Mouse (Mus musculus) limb, embryonic 13.5 days (tissue): Measurements from ENCODE around the gene Camkk2. TPM values are rescaled to one million over a fixed set of nuclear protein-coding genes. Genes with fewer than 3 reads are reported as not detected.

Experiments
- ATAC-seq: fragments of 200-750 bp; cut with Nextera tagmentation; 2 replicates; pipeline ENCODE4 v1.8.0; 2017; ENCODE audit warnings: low read depth, moderate number of reproducible peaks, moderate TSS enrichment; ENCODE audit not compliant: low FRiP score
- H3K27ac ChIP-seq: fragments of 300-500 bp; sonication (generic); 2 replicates; pipeline ENCODE4 v1.5.1; 2015; ENCODE audit warnings: inconsistent platforms, mild to moderate bottlenecking, moderate library complexity
- H3K27me3 ChIP-seq: fragments of 300-500 bp; sonication (generic); 2 replicates; pipeline ENCODE4 v1.6.1; 2015; ENCODE audit warnings: mild to moderate bottlenecking, inconsistent platforms
- H3K36me3 ChIP-seq: fragments of 300-500 bp; sonication (generic); 2 replicates; pipeline ENCODE4 v1.6.1; 2015; ENCODE audit warnings: inconsistent platforms, mild to moderate bottlenecking, moderate library complexity
- H3K4me1 ChIP-seq: fragments of 300-500 bp; sonication (generic); 2 replicates; pipeline ENCODE4 v1.6.1; 2015; ENCODE audit warnings: inconsistent platforms
- H3K4me2 ChIP-seq: fragments of 300-500 bp; sonication (generic); replicated peaks from 2 replicates; pipeline ENCODE4 v1.6.1; 2015; ENCODE audit warnings: inconsistent platforms, mild to moderate bottlenecking, moderate library complexity
- H3K4me3 ChIP-seq: fragments of 300-500 bp; sonication (generic); 2 replicates; pipeline ENCODE4 v1.5.1; 2015; ENCODE audit warnings: moderate library complexity, mild to moderate bottlenecking, inconsistent platforms
- H3K9ac ChIP-seq: fragments of 300-500 bp; sonication (generic); 2 replicates; pipeline ENCODE4 v1.6.1; 2015; ENCODE audit warnings: mild to moderate bottlenecking, inconsistent platforms
- H3K9me3 ChIP-seq: fragments of 300-500 bp; sonication (generic); 2 replicates; pipeline ENCODE4 v1.6.1; 2016; ENCODE audit warnings: inconsistent platforms
- WGBS: fragments of 180-500 bp; shearing (Covaris S2); methylation state at CpG from one replicate; pipeline ENCODE4 v1.1.7; 2015; 5-methylcytosine and 5-hydroxymethylcytosine counted together
- polyA plus RNA-seq: library from polyadenylated mRNA; unstranded; fragments of >200 nt; fragmentation: Nextera tagmentation; extraction: Ambion mirVana; gene quantifications from 2 replicates; pipeline ENCODE4 v1.2.1, GENCODE M21; 2015

The Camkk2 gene
- polyA plus RNA-seq, 1 experiment from 2014 or later = 38.0 TPM

- Histone ChIP-seq H3K9ac (no peak overlapping the region), H3K9me3 (no peaks in the 10 kb centered on the region), H3K27ac (no peak overlapping the region), H3K4me1 (peaks cover 8% of the 10 kb centered on the region), H3K4me3 (no peak overlapping the region), H3K27me3 (0 out of 2 replicates have a peak, but pooled peaks cover 4% of the 10 kb centered on the region), H3K4me2 (no peak overlapping the region), H3K36me3 (no peaks in the 10 kb centered on the region)
- no peak for ATAC-seq
- WGBS = 61% methylated on average over 3 of the region's 3 CpGs
Measured at GRCm38 (mm10) chr5:122705174-122705573, 74.0 kb downstream of the Camkk2 start.

- no peaks in the 10 kb centered on the region for H3K36me3 ChIP-seq
- no peaks in the 10 kb centered on the region for H3K9me3 ChIP-seq
- no peak for ATAC-seq
- 86% methylated on average over 4 of the region's 4 CpGs for WGBS
- no peak overlapping the region for H3K4me3 ChIP-seq
- H3K27me3 ChIP-seq = 0 out of 2 replicates have a peak, but pooled peaks cover 4% of the 10 kb centered on the region
- no peak overlapping the region for H3K9ac ChIP-seq
- H3K4me2 ChIP-seq = no peak overlapping the region
- H3K27ac ChIP-seq = no peak overlapping the region
- H3K4me1 ChIP-seq = peaks cover 8% of the 10 kb centered on the region
Measured at GRCm38 (mm10) chr5:122704571-122704970, 74.6 kb downstream of the Camkk2 start.

- no peaks in the 10 kb centered on the region for H3K36me3 ChIP-seq
- 0 out of 2 replicates have a peak, but pooled peaks cover 4% of the 10 kb centered on the region for H3K27me3 ChIP-seq
- H3K4me3 ChIP-seq = no peak overlapping the region
- H3K4me1 ChIP-seq = peaks cover 8% of the 10 kb centered on the region
- no peak overlapping the region for H3K27ac ChIP-seq
- H3K9ac ChIP-seq = no peak overlapping the region
- no peak overlapping the region for H3K4me2 ChIP-seq
- no peak for ATAC-seq
- WGBS = 74% methylated on average over 2 of the region's 2 CpGs
- no peaks in the 10 kb centered on the region for H3K9me3 ChIP-seq
Measured at GRCm38 (mm10) chr5:122703574-122703973, 75.6 kb downstream of the Camkk2 start.

- Histone ChIP-seq H3K4me1 (peaks cover 6% of the 10 kb centered on the region), H3K36me3 (no peaks in the 10 kb centered on the region), H3K4me3 (no peak overlapping the region), H3K27ac (no peak overlapping the region), H3K9me3 (no peaks in the 10 kb centered on the region), H3K4me2 (no peak overlapping the region), H3K27me3 (0 out of 2 replicates have a peak, but pooled peaks cover 4% of the 10 kb centered on the region), H3K9ac (no peak overlapping the region)
- WGBS = 82% methylated on average over 6 of the region's 6 CpGs
- ATAC-seq = no peak
Measured at GRCm38 (mm10) chr5:122702156-122702555, 77.1 kb downstream of the Camkk2 start.

GRCm38 (mm10) chr5:122700837-122701212 is 78.4 kb downstream of the Camkk2 start:
- no peaks in the 10 kb centered on the region for H3K9me3 ChIP-seq
- ATAC-seq = no peak
- no peaks in the 10 kb centered on the region for H3K4me1 ChIP-seq
- H3K27me3 ChIP-seq = 0 out of 2 replicates have a peak, but pooled peaks cover 4% of the 10 kb centered on the region
- H3K36me3 ChIP-seq = no peaks in the 10 kb centered on the region
- no peak overlapping the region for H3K9ac ChIP-seq
- no peak overlapping the region for H3K4me3 ChIP-seq
- H3K4me2 ChIP-seq = no peak overlapping the region
- WGBS = 44% methylated on average over 5 of the region's 5 CpGs
- H3K27ac ChIP-seq = no peak overlapping the region

GRCm38 (mm10) chr5:122700109-122700836 is 78.9 kb downstream of the Camkk2 start:
- Histone ChIP-seq H3K9ac (no peak overlapping the region), H3K9me3 (no peaks in the 10 kb centered on the region), H3K4me2 (no peak overlapping the region), H3K27ac (no peak overlapping the region), H3K36me3 (no peaks in the 10 kb centered on the region), H3K27me3 (0 out of 2 replicates have a peak, but pooled peaks cover 4% of the 10 kb centered on the region), H3K4me1 (no peaks in the 10 kb centered on the region), H3K4me3 (no peak overlapping the region)
- 62% methylated on average over 12 of the region's 12 CpGs for WGBS
- ATAC-seq = no peak

GRCm38 (mm10) chr5:122698701-122699060 is 80.5 kb downstream of the Camkk2 start:
- Histone ChIP-seq H3K9ac (no peak overlapping the region), H3K36me3 (no peaks in the 10 kb centered on the region), H3K27ac (no peak overlapping the region), H3K4me2 (no peak overlapping the region), H3K27me3 (0 out of 2 replicates have a peak, but pooled peaks cover 4% of the 10 kb centered on the region), H3K4me1 (no peaks in the 10 kb centered on the region), H3K4me3 (no peak overlapping the region), H3K9me3 (no peaks in the 10 kb centered on the region)
- ATAC-seq = no peak
- WGBS = 86% methylated on average over 9 of the region's 9 CpGs

GRCm38 (mm10) chr5:122698041-122698700 is 81.0 kb downstream of the Camkk2 start:
- 87% methylated on average over 10 of the region's 10 CpGs for WGBS
- no peaks in the 10 kb centered on the region for H3K27me3 ChIP-seq
- H3K4me2 ChIP-seq = no peak overlapping the region
- no peak overlapping the region for H3K27ac ChIP-seq
- H3K9ac ChIP-seq = no peak overlapping the region
- H3K4me1 ChIP-seq = no peaks in the 10 kb centered on the region
- ATAC-seq = no peak
- no peaks in the 10 kb centered on the region for H3K9me3 ChIP-seq
- H3K36me3 ChIP-seq = no peaks in the 10 kb centered on the region
- H3K4me3 ChIP-seq = no peak overlapping the region

- no peak overlapping the region for H3K9ac ChIP-seq
- H3K9me3 ChIP-seq = no peaks in the 10 kb centered on the region
- no peak overlapping the region for H3K27ac ChIP-seq
- no peaks in the 10 kb centered on the region for H3K4me1 ChIP-seq
- no peak overlapping the region for H3K4me2 ChIP-seq
- H3K4me3 ChIP-seq = no peak overlapping the region
- no peaks in the 10 kb centered on the region for H3K36me3 ChIP-seq
- 78% methylated on average over 8 of the region's 8 CpGs for WGBS
- H3K27me3 ChIP-seq = no peaks in the 10 kb centered on the region
- ATAC-seq = no peak
Measured at GRCm38 (mm10) chr5:122695516-122695915, 83.7 kb downstream of the Camkk2 start.

GRCm38 (mm10) chr5:122693431-122694207 is 85.6 kb downstream of the Camkk2 start:
- H3K4me2 ChIP-seq = no peak overlapping the region
- no peak overlapping the region for H3K27ac ChIP-seq
- ATAC-seq = no peak
- WGBS = 64% methylated on average over 13 of the region's 13 CpGs
- H3K4me1 ChIP-seq = no peaks in the 10 kb centered on the region
- H3K36me3 ChIP-seq = no peaks in the 10 kb centered on the region
- H3K4me3 ChIP-seq = no peak overlapping the region
- H3K9me3 ChIP-seq = no peaks in the 10 kb centered on the region
- no peak overlapping the region for H3K9ac ChIP-seq
- no peaks in the 10 kb centered on the region for H3K27me3 ChIP-seq

GRCm38 (mm10) chr5:122690486-122690885 is 88.7 kb downstream of the Camkk2 start:
- H3K27me3 ChIP-seq = no peaks in the 10 kb centered on the region
- no peaks in the 10 kb centered on the region for H3K36me3 ChIP-seq
- H3K9me3 ChIP-seq = no peaks in the 10 kb centered on the region
- WGBS = 79% methylated on average over 6 of the region's 6 CpGs
- no peak for ATAC-seq
- H3K4me1 ChIP-seq = no peaks in the 10 kb centered on the region; the same call in 1 of the 2 replicates
- no peak overlapping the region for H3K4me3 ChIP-seq
- H3K27ac ChIP-seq = no peak overlapping the region
- H3K9ac ChIP-seq = no peak overlapping the region
- no peak overlapping the region for H3K4me2 ChIP-seq

- Histone ChIP-seq H3K9me3 (no peaks in the 10 kb centered on the region), H3K4me2 (no peak overlapping the region), H3K27me3 (no peaks in the 10 kb centered on the region), H3K27ac (no peak overlapping the region), H3K4me1 (no peaks in the 10 kb centered on the region; the same call in 1 of the 2 replicates), H3K36me3 (no peaks in the 10 kb centered on the region), H3K9ac (no peak overlapping the region), H3K4me3 (no peak overlapping the region)
- 84% methylated on average over 7 of the region's 7 CpGs for WGBS
- ATAC-seq = no peak
Measured at GRCm38 (mm10) chr5:122689153-122689552, 90.1 kb downstream of the Camkk2 start.
